Mouse (Mus musculus) limb, embryonic 15.5 days (tissue): Measurements from ENCODE around the gene Arhgap27. TPM values are rescaled to one million over a fixed set of nuclear protein-coding genes. Genes with fewer than 3 reads are reported as not detected.
A peak's percentile ranks its signal among the peaks of the same experiment; 100 is the strongest.

ENCODE experiments used
- ATAC-seq: fragments of 200-750 bp; cut with Nextera tagmentation; 2 replicates; pipeline ENCODE4 v1.8.0; 2017; ENCODE audit warnings: low read depth, moderate TSS enrichment; ENCODE audit not compliant: insufficient number of reproducible peaks, low FRiP score, low TSS enrichment
- H3K27ac ChIP-seq: fragments of 300-500 bp; sonication (generic); 2 replicates; pipeline ENCODE4 v1.5.1; 2015; ENCODE audit warnings: moderate library complexity, mild to moderate bottlenecking, inconsistent platforms
- H3K27me3 ChIP-seq: fragments of 300-500 bp; sonication (generic); 2 replicates; pipeline ENCODE4 v1.6.1; 2015; ENCODE audit warnings: inconsistent platforms
- H3K36me3 ChIP-seq: fragments of 300-500 bp; sonication (generic); 2 replicates; pipeline ENCODE4 v1.6.1; 2015; ENCODE audit warnings: inconsistent platforms
- H3K4me1 ChIP-seq: fragments of 300-500 bp; sonication (generic); 2 replicates; pipeline ENCODE4 v1.6.1; 2015; ENCODE audit warnings: inconsistent platforms
- H3K4me2 ChIP-seq: fragments of 300-500 bp; sonication (generic); 2 replicates; pipeline ENCODE4 v1.6.1; 2015; ENCODE audit warnings: mild to moderate bottlenecking, inconsistent platforms
- H3K4me3 ChIP-seq: fragments of 300-500 bp; sonication (generic); 2 replicates; pipeline ENCODE4 v1.5.1; 2015; ENCODE audit warnings: mild to moderate bottlenecking, inconsistent platforms
- H3K9ac ChIP-seq: fragments of 300-500 bp; sonication (generic); 2 replicates; pipeline ENCODE4 v1.6.1; 2015; ENCODE audit warnings: inconsistent platforms
- H3K9me3 ChIP-seq: fragments of 300-500 bp; sonication (generic); 2 replicates; pipeline ENCODE4 v1.6.1; 2016; ENCODE audit warnings: inconsistent platforms
- WGBS: fragments of 180-500 bp; shearing (Covaris S2); methylation state at CpG from one replicate; pipeline ENCODE4 v1.1.7; 2015; 5-methylcytosine and 5-hydroxymethylcytosine counted together
- polyA plus RNA-seq: library from polyadenylated mRNA; unstranded; fragments of >200 nt; fragmentation: Nextera tagmentation; extraction: Ambion mirVana; gene quantifications from 2 replicates; pipeline ENCODE4 v1.2.1, GENCODE M21; 2015

The Arhgap27 gene
- polyA plus RNA-seq, 1 experiment from 2014 or later: 14.0 TPM

GRCm38 (mm10) chr11:103362054-103362432 lies 1.4 kb downstream of the Arhgap27 start:
- Histone ChIP-seq H3K27ac (peak overlapping the region; percentile 73), H3K9ac (peak overlapping the region; percentile 46; the same call in 1 of the 2 replicates)
- 0 out of 2 replicates have a peak, but pooled peaks have one; percentile 27 for ATAC-seq

GRCm38 (mm10) chr11:103361396-103362053 lies 2.0 kb downstream of the Arhgap27 start:
- no peak for ATAC-seq
- peak overlapping the region; percentile 53 for H3K4me3 ChIP-seq
- H3K4me1 ChIP-seq: peaks cover 49% of the 10 kb centered on the region
- peak overlapping the region; percentile 86 for H3K4me2 ChIP-seq
- WGBS: 3% methylated on average over 25 of the region's 25 CpGs
- H3K27me3 ChIP-seq: peaks cover 77% of the 10 kb centered on the region
- peaks cover 1% of the 10 kb centered on the region for H3K36me3 ChIP-seq
- no peak overlapping the region for H3K9ac ChIP-seq
- peak overlapping the region; percentile 73; the same call in 1 of the 2 replicates for H3K27ac ChIP-seq
- no peaks in the 10 kb centered on the region for H3K9me3 ChIP-seq

More at GRCm38 (mm10) chr11:103362054-103362432, 1.4 kb downstream of the Arhgap27 start:
- Histone ChIP-seq H3K27me3 (peaks cover 72% of the 10 kb centered on the region), H3K4me1 (peaks cover 49% of the 10 kb centered on the region), H3K4me3 (peak overlapping the region; percentile 53), H3K36me3 (peaks cover 7% of the 10 kb centered on the region), H3K4me2 (peak overlapping the region; percentile 86), H3K9me3 (no peaks in the 10 kb centered on the region)
- 6% methylated on average over 13 of the region's 13 CpGs for WGBS

- 0 out of 2 replicates have a peak, but pooled peaks have one; percentile 0 for ATAC-seq
- peak overlapping the region; percentile 86 for H3K4me2 ChIP-seq
- 3% methylated on average over 48 of the region's 48 CpGs for WGBS
Measured at GRCm38 (mm10) chr11:103360661-103361081, 2.8 kb downstream of the Arhgap27 start.

GRCm38 (mm10) chr11:103359841-103360641 lies 3.5 kb downstream of the Arhgap27 start:
- H3K27me3 ChIP-seq: peaks cover 80% of the 10 kb centered on the region
- H3K4me2 ChIP-seq: peak overlapping the region; percentile 86
- H3K4me3 ChIP-seq: peak overlapping the region; percentile 53
- H3K9ac ChIP-seq: peak overlapping the region; percentile 53
- 2% methylated on average over 59 of the region's 60 CpGs for WGBS
- peaks cover 62% of the 10 kb centered on the region for H3K4me1 ChIP-seq
- peak overlapping the region; percentile 22; the same call in 1 of the 2 replicates for H3K27ac ChIP-seq
- H3K9me3 ChIP-seq: no peaks in the 10 kb centered on the region
- no peaks in the 10 kb centered on the region for H3K36me3 ChIP-seq
- ATAC-seq: peak; percentile 63; the same call in 1 of the 2 replicates

More at GRCm38 (mm10) chr11:103360661-103361081, 2.8 kb downstream of the Arhgap27 start:
- H3K4me1 ChIP-seq: peaks cover 57% of the 10 kb centered on the region
- H3K9me3 ChIP-seq: no peaks in the 10 kb centered on the region
- no peaks in the 10 kb centered on the region for H3K36me3 ChIP-seq
- peak overlapping the region; percentile 22; the same call in 1 of the 2 replicates for H3K27ac ChIP-seq
- H3K27me3 ChIP-seq: peaks cover 85% of the 10 kb centered on the region
- H3K9ac ChIP-seq: peak overlapping the region; percentile 53
- H3K4me3 ChIP-seq: peak overlapping the region; percentile 53

- Histone ChIP-seq H3K4me2 (peak overlapping the region; percentile 86), H3K9me3 (no peaks in the 10 kb centered on the region), H3K4me1 (peaks cover 65% of the 10 kb centered on the region), H3K27me3 (peaks cover 71% of the 10 kb centered on the region), H3K9ac (no peak overlapping the region), H3K4me3 (peak overlapping the region; percentile 25), H3K27ac (no peak overlapping the region), H3K36me3 (no peaks in the 10 kb centered on the region)
- no peak for ATAC-seq
- 1% methylated on average over 22 of the region's 22 CpGs for WGBS
Measured at GRCm38 (mm10) chr11:103359122-103359521, 4.4 kb downstream of the Arhgap27 start.

GRCm38 (mm10) chr11:103358316-103358715 lies 5.2 kb downstream of the Arhgap27 start:
- H3K36me3 ChIP-seq: no peaks in the 10 kb centered on the region
- no peak overlapping the region for H3K9ac ChIP-seq
- H3K9me3 ChIP-seq: no peaks in the 10 kb centered on the region
- no peak overlapping the region for H3K4me2 ChIP-seq
- no peak for ATAC-seq
- H3K4me3 ChIP-seq: no peak overlapping the region
- WGBS: 75% methylated on average over 4 of the region's 4 CpGs
- peaks cover 62% of the 10 kb centered on the region for H3K4me1 ChIP-seq
- peaks cover 63% of the 10 kb centered on the region for H3K27me3 ChIP-seq
- H3K27ac ChIP-seq: no peak overlapping the region

GRCm38 (mm10) chr11:103357710-103358109 lies 5.8 kb downstream of the Arhgap27 start:
- WGBS: 89% methylated on average over 10 of the region's 10 CpGs

GRCm38 (mm10) chr11:103356938-103357670 lies 6.4 kb downstream of the Arhgap27 start:
- Histone ChIP-seq H3K4me2 (no peak overlapping the region), H3K9ac (no peak overlapping the region), H3K4me1 (peaks cover 50% of the 10 kb centered on the region), H3K4me3 (no peak overlapping the region), H3K36me3 (no peaks in the 10 kb centered on the region), H3K27me3 (peaks cover 51% of the 10 kb centered on the region), H3K9me3 (no peaks in the 10 kb centered on the region), H3K27ac (no peak overlapping the region)
- ATAC-seq: no peak
- 79% methylated on average over 16 of the region's 16 CpGs for WGBS

More at GRCm38 (mm10) chr11:103357710-103358109, 5.8 kb downstream of the Arhgap27 start:
- Histone ChIP-seq H3K4me2 (no peak overlapping the region), H3K36me3 (no peaks in the 10 kb centered on the region), H3K9ac (no peak overlapping the region), H3K27me3 (peaks cover 57% of the 10 kb centered on the region), H3K4me1 (peaks cover 56% of the 10 kb centered on the region), H3K4me3 (no peak overlapping the region), H3K27ac (no peak overlapping the region), H3K9me3 (no peaks in the 10 kb centered on the region)
- no peak for ATAC-seq

GRCm38 (mm10) chr11:103356032-103356571 lies 7.4 kb downstream of the Arhgap27 start:
- Histone ChIP-seq H3K27me3 (peaks cover 41% of the 10 kb centered on the region), H3K4me2 (no peak overlapping the region), H3K27ac (no peak overlapping the region), H3K9ac (no peak overlapping the region), H3K4me3 (no peak overlapping the region), H3K4me1 (peaks cover 40% of the 10 kb centered on the region), H3K36me3 (no peaks in the 10 kb centered on the region), H3K9me3 (no peaks in the 10 kb centered on the region)
- 24% methylated on average over 11 of the region's 11 CpGs for WGBS
- ATAC-seq: no peak

- ATAC-seq: no peak
- Histone ChIP-seq H3K9ac (no peak overlapping the region), H3K4me2 (no peak overlapping the region), H3K4me3 (no peak overlapping the region), H3K4me1 (peaks cover 32% of the 10 kb centered on the region), H3K9me3 (no peaks in the 10 kb centered on the region), H3K36me3 (no peaks in the 10 kb centered on the region), H3K27ac (no peak overlapping the region), H3K27me3 (peaks cover 33% of the 10 kb centered on the region)
- WGBS: 19% methylated on average over 11 of the region's 11 CpGs
Measured at GRCm38 (mm10) chr11:103355251-103355650, 8.2 kb downstream of the Arhgap27 start.

- Histone ChIP-seq H3K4me3 (no peak overlapping the region), H3K27me3 (peaks cover 24% of the 10 kb centered on the region), H3K4me1 (peaks cover 23% of the 10 kb centered on the region), H3K4me2 (no peak overlapping the region), H3K9me3 (no peaks in the 10 kb centered on the region), H3K27ac (no peak overlapping the region), H3K9ac (no peak overlapping the region), H3K36me3 (no peaks in the 10 kb centered on the region)
- 54% methylated on average over 3 of the region's 3 CpGs for WGBS
- ATAC-seq: no peak
Measured at GRCm38 (mm10) chr11:103354033-103354432, 9.5 kb downstream of the Arhgap27 start.
